Mouse (Mus musculus): Measurements from ENCODE around the gene Rap2a. TPM values are rescaled to one million over a fixed set of nuclear protein-coding genes. Genes with fewer than 3 reads are reported as not detected.

Gene Rap2a
- polyA plus RNA-seq, 1 experiment, result 33.2 TPM

DNA sequence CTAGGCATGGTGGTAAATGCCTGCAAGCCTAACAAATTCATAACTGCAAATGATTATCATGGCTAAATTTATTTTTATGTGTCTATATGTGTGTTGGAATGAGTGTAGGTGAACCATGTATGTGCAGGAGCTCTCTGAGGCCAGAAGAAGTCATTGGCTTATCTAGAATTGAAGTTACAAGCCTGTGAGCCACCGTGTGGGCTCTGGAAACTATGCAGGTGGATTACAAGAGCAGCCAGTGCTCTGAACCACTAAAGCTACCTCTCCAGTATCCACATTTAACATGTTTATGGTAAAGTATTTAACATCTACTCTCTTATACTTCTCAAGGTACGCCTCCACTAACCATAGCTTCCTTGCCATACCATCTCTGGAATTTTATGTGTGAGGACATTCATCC lies 66.7 kb downstream of the Rap2a start:
- TF ChIP-seq CTCF (IDR thresholded peaks at IDR 0.05; ENCODE audit: low read depth, low read length), result no peak
- no peak for TF ChIP-seq POLR2A (IDR thresholded peaks at IDR 0.05; ENCODE audit: borderline replicate concordance, low read depth, low read length)
- Histone ChIP-seq H3K4me3 (ENCODE audit: insufficient read depth, low read length) (no peak overlapping the region), H3K27ac (ENCODE audit: insufficient read depth, low read depth, low read length) (no peak overlapping the region), H3K4me1 (ENCODE audit: control insufficient read depth, insufficient read depth, low read length) (peaks cover 2% of the 10 kb centered on the region; the same call in 1 of the 2 replicates)

Other genes with a start within 250 kb of the Rap2a start
- gene Mbnl2, start 202.8 kb upstream of the Rap2a start, polyA plus RNA-seq (2012; ENCODE audit: insufficient read depth, insufficient read length, missing spikeins), result 98.2 and 110 TPM in 2 replicates